Mouse (Mus musculus) intestine, embryonic 15.5 days (tissue): ENCODE measurements around the gene Itga8. TPM values are rescaled to one million over a fixed set of nuclear protein-coding genes. Genes with fewer than 3 reads are reported as not detected.

Experiments
- ATAC-seq: fragments of 200-750 bp; cut with Nextera tagmentation; 2 replicates; pipeline ENCODE4 v1.8.0; 2017; ENCODE audit warnings: moderate TSS enrichment, moderate library complexity
- H3K27ac ChIP-seq: fragments of 300-500 bp; sonication (generic); 2 replicates; pipeline ENCODE4 v1.5.1; 2015; ENCODE audit warnings: mild to moderate bottlenecking, inconsistent platforms
- H3K27me3 ChIP-seq: fragments of 300-500 bp; sonication (generic); replicated peaks from 2 replicates; pipeline ENCODE4 v1.6.1; 2015; ENCODE audit warnings: inconsistent platforms
- H3K36me3 ChIP-seq: fragments of 300-500 bp; sonication (generic); 2 replicates; pipeline ENCODE4 v1.6.1; 2015; ENCODE audit warnings: inconsistent platforms
- H3K4me1 ChIP-seq: fragments of 300-500 bp; sonication (generic); replicated peaks from 2 replicates; pipeline ENCODE4 v1.6.1; 2015; ENCODE audit warnings: inconsistent platforms
- H3K4me2 ChIP-seq: fragments of 300-500 bp; sonication (generic); replicated peaks from 2 replicates; pipeline ENCODE4 v1.6.1; 2015; ENCODE audit warnings: mild to moderate bottlenecking, inconsistent platforms
- H3K4me3 ChIP-seq: fragments of 300-500 bp; sonication (generic); replicated peaks from 2 replicates; pipeline ENCODE4 v1.5.1; 2015; ENCODE audit warnings: inconsistent platforms
- H3K9ac ChIP-seq: fragments of 300-500 bp; sonication (generic); 2 replicates; pipeline ENCODE4 v1.6.1; 2015; ENCODE audit warnings: inconsistent platforms
- H3K9me3 ChIP-seq: fragments of 300-500 bp; sonication (generic); 2 replicates; pipeline ENCODE4 v1.6.1; 2016; ENCODE audit warnings: inconsistent platforms
- WGBS: fragments of 180-500 bp; shearing (Covaris S2); methylation state at CpG from one replicate; pipeline ENCODE4 v1.1.7; 2015; 5-methylcytosine and 5-hydroxymethylcytosine counted together
- polyA plus RNA-seq: library from polyadenylated mRNA; unstranded; fragments of >200 nt; fragmentation: Nextera tagmentation; extraction: Ambion mirVana; gene quantifications from 2 replicates; pipeline ENCODE4 v1.2.1, GENCODE M21; 2015

Itga8 gene
- polyA plus RNA-seq, 1 experiment from 2014 or later = 14.5 TPM

GRCm38 (mm10) chr2:12180635-12181034 lies 121.1 kb downstream of the Itga8 start:
- no peak overlapping the region for H3K9ac ChIP-seq
- no peak overlapping the region for H3K4me2 ChIP-seq
- no peaks in the 10 kb centered on the region for H3K27me3 ChIP-seq
- WGBS = 52% methylated on average over 2 of the region's 2 CpGs
- H3K27ac ChIP-seq = no peak overlapping the region
- no peak for ATAC-seq
- no peak overlapping the region for H3K4me3 ChIP-seq
- H3K4me1 ChIP-seq = no peaks in the 10 kb centered on the region
- H3K9me3 ChIP-seq = no peaks in the 10 kb centered on the region
- no peaks in the 10 kb centered on the region for H3K36me3 ChIP-seq

GRCm38 (mm10) chr2:12174722-12175427 lies 126.8 kb downstream of the Itga8 start:
- Histone ChIP-seq H3K27ac (no peak overlapping the region), H3K9me3 (no peaks in the 10 kb centered on the region), H3K4me2 (no peak overlapping the region), H3K4me1 (no peaks in the 10 kb centered on the region), H3K36me3 (no peaks in the 10 kb centered on the region), H3K4me3 (no peak overlapping the region), H3K27me3 (no peaks in the 10 kb centered on the region), H3K9ac (no peak overlapping the region)
- ATAC-seq = no peak
- WGBS = 79% methylated on average over 7 of the region's 7 CpGs

GRCm38 (mm10) chr2:12170221-12170620 lies 131.5 kb downstream of the Itga8 start:
- Histone ChIP-seq H3K9me3 (no peaks in the 10 kb centered on the region), H3K27me3 (no peaks in the 10 kb centered on the region), H3K36me3 (no peaks in the 10 kb centered on the region), H3K27ac (no peak overlapping the region), H3K9ac (no peak overlapping the region), H3K4me1 (no peaks in the 10 kb centered on the region), H3K4me2 (no peak overlapping the region), H3K4me3 (no peak overlapping the region)
- ATAC-seq = no peak

GRCm38 (mm10) chr2:12160486-12160885 lies 141.2 kb downstream of the Itga8 start:
- Histone ChIP-seq H3K27ac (no peak overlapping the region), H3K9ac (no peak overlapping the region), H3K4me1 (no peaks in the 10 kb centered on the region), H3K9me3 (no peaks in the 10 kb centered on the region), H3K4me2 (no peak overlapping the region), H3K27me3 (no peaks in the 10 kb centered on the region), H3K4me3 (no peak overlapping the region), H3K36me3 (no peaks in the 10 kb centered on the region)
- WGBS = 91% methylated on average over 3 of the region's 3 CpGs
- ATAC-seq = no peak

GRCm38 (mm10) chr2:12157001-12157400 lies 144.7 kb downstream of the Itga8 start:
- WGBS = 28% methylated on average over 1 of the region's 1 CpGs
- Histone ChIP-seq H3K9me3 (no peaks in the 10 kb centered on the region), H3K9ac (no peak overlapping the region), H3K4me3 (no peak overlapping the region), H3K36me3 (no peaks in the 10 kb centered on the region), H3K27me3 (no peaks in the 10 kb centered on the region), H3K27ac (no peak overlapping the region), H3K4me1 (peaks cover 11% of the 10 kb centered on the region), H3K4me2 (no peak overlapping the region)
- ATAC-seq = no peak

- no peaks in the 10 kb centered on the region for H3K27me3 ChIP-seq
- no peak for ATAC-seq
- no peak overlapping the region for H3K27ac ChIP-seq
- H3K4me3 ChIP-seq = no peak overlapping the region
- H3K4me2 ChIP-seq = no peak overlapping the region
- H3K36me3 ChIP-seq = no peaks in the 10 kb centered on the region
- H3K4me1 ChIP-seq = peaks cover 11% of the 10 kb centered on the region
- H3K9ac ChIP-seq = no peak overlapping the region
- WGBS = 36% methylated on average over 3 of the region's 3 CpGs
- no peaks in the 10 kb centered on the region for H3K9me3 ChIP-seq
Observed at GRCm38 (mm10) chr2:12156401-12156800, 145.3 kb downstream of the Itga8 start.

GRCm38 (mm10) chr2:12154676-12155075 lies 147.0 kb downstream of the Itga8 start:
- WGBS = 67% methylated on average over 6 of the region's 6 CpGs
- no peaks in the 10 kb centered on the region for H3K9me3 ChIP-seq
- ATAC-seq = no peak
- H3K4me2 ChIP-seq = no peak overlapping the region
- H3K4me3 ChIP-seq = no peak overlapping the region
- H3K27me3 ChIP-seq = no peaks in the 10 kb centered on the region
- H3K4me1 ChIP-seq = peaks cover 11% of the 10 kb centered on the region
- H3K9ac ChIP-seq = no peak overlapping the region
- 0 out of 2 replicates have a peak overlapping the region, but pooled peaks have one; percentile 48 for H3K27ac ChIP-seq
- H3K36me3 ChIP-seq = no peaks in the 10 kb centered on the region

- Histone ChIP-seq H3K27ac (no peak overlapping the region), H3K27me3 (no peaks in the 10 kb centered on the region), H3K4me1 (peaks cover 11% of the 10 kb centered on the region), H3K4me2 (no peak overlapping the region), H3K9ac (no peak overlapping the region), H3K36me3 (no peaks in the 10 kb centered on the region), H3K4me3 (no peak overlapping the region), H3K9me3 (no peaks in the 10 kb centered on the region)
- no peak for ATAC-seq
- 41% methylated on average over 1 of the region's 1 CpGs for WGBS
Observed at GRCm38 (mm10) chr2:12153551-12153950, 148.2 kb downstream of the Itga8 start.

- H3K4me2 ChIP-seq = no peak overlapping the region
- ATAC-seq = no peak
- H3K9ac ChIP-seq = no peak overlapping the region
- 74% methylated on average over 2 of the region's 2 CpGs for WGBS
- H3K36me3 ChIP-seq = no peaks in the 10 kb centered on the region
- no peaks in the 10 kb centered on the region for H3K27me3 ChIP-seq
- no peak overlapping the region for H3K4me3 ChIP-seq
- H3K27ac ChIP-seq = no peak overlapping the region
- no peaks in the 10 kb centered on the region for H3K9me3 ChIP-seq
- H3K4me1 ChIP-seq = no peaks in the 10 kb centered on the region
Observed at GRCm38 (mm10) chr2:12147902-12148301, 153.8 kb downstream of the Itga8 start.

- no peaks in the 10 kb centered on the region for H3K36me3 ChIP-seq
- no peak overlapping the region for H3K27ac ChIP-seq
- 42% methylated on average over 2 of the region's 2 CpGs for WGBS
- no peak overlapping the region for H3K9ac ChIP-seq
- no peak for ATAC-seq
- H3K27me3 ChIP-seq = no peaks in the 10 kb centered on the region
- no peaks in the 10 kb centered on the region for H3K4me1 ChIP-seq
- no peak overlapping the region for H3K4me3 ChIP-seq
- H3K4me2 ChIP-seq = no peak overlapping the region
- no peaks in the 10 kb centered on the region for H3K9me3 ChIP-seq
Observed at GRCm38 (mm10) chr2:12146612-12147011, 155.1 kb downstream of the Itga8 start.

GRCm38 (mm10) chr2:12138765-12139368 lies 162.9 kb downstream of the Itga8 start:
- Histone ChIP-seq H3K36me3 (no peaks in the 10 kb centered on the region), H3K9me3 (no peaks in the 10 kb centered on the region), H3K4me2 (no peak overlapping the region), H3K9ac (no peak overlapping the region), H3K27me3 (no peaks in the 10 kb centered on the region), H3K4me1 (no peaks in the 10 kb centered on the region), H3K27ac (no peak overlapping the region), H3K4me3 (no peak overlapping the region)
- no peak for ATAC-seq
- WGBS = 80% methylated on average over 5 of the region's 5 CpGs

GRCm38 (mm10) chr2:12126580-12126979 lies 175.1 kb downstream of the Itga8 start:
- peak; percentile 59 for ATAC-seq

GRCm38 (mm10) chr2:12115479-12115878 lies 186.2 kb downstream of the Itga8 start:
- Histone ChIP-seq H3K4me2 (no peak overlapping the region), H3K9ac (no peak overlapping the region), H3K4me1 (0 out of 2 replicates have a peak, but pooled peaks cover 3% of the 10 kb centered on the region), H3K9me3 (no peaks in the 10 kb centered on the region), H3K4me3 (no peak overlapping the region), H3K27ac (no peak overlapping the region), H3K36me3 (no peaks in the 10 kb centered on the region), H3K27me3 (no peaks in the 10 kb centered on the region)
- 66% methylated on average over 2 of the region's 2 CpGs for WGBS
- no peak for ATAC-seq

More at GRCm38 (mm10) chr2:12126580-12126979, 175.1 kb downstream of the Itga8 start:
- no peaks in the 10 kb centered on the region for H3K9me3 ChIP-seq
- no peaks in the 10 kb centered on the region for H3K36me3 ChIP-seq
- H3K9ac ChIP-seq = no peak overlapping the region
- H3K27me3 ChIP-seq = no peaks in the 10 kb centered on the region
- H3K4me2 ChIP-seq = no peak overlapping the region
- no peak overlapping the region for H3K4me3 ChIP-seq
- H3K4me1 ChIP-seq = no peaks in the 10 kb centered on the region
- H3K27ac ChIP-seq = no peak overlapping the region
